Mouse (Mus musculus): ENCODE measurements at regions not wholly inside any gene's neighbourhood (a gene's known extent, or its start where the extent isn't known, plus 50 kb on each side); places are given as distances from the start of the nearest gene placed in this dataset.

DNA sequence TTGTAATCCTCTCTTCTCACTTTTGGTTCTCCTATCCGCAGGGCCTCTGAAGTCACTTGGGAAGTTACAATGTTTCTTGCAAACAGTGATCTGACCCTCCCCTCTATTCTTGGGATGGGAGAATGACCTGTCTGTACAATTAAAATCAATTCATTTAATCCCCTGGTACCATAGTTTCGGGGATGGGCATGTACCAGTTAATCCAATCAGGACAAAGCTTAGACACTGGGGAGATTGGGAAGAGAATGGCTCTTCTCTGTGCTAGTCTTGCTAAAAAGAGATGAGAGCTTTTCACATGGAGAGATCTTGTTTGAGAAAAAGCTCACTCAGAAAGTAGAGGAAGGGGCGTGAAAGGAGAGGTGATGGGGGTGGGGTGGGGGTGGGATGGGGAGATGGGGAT lies 98.1 kb upstream of the Got2 start:
- ATAC-seq (ENCODE audit: low FRiP score, low TSS enrichment) = no peak
- no peak overlapping the region for H3K9ac ChIP-seq (replicated peaks; ENCODE audit: low read length)
- H3K4me1 ChIP-seq (ENCODE audit: insufficient read depth, low read length) = no peaks in the 10 kb centered on the region
- H3K4me2 ChIP-seq (replicated peaks; ENCODE audit: low read depth, low read length) = no peak overlapping the region
- H3K9me3 ChIP-seq (ENCODE audit: low read length) = no peaks in the 10 kb centered on the region
- no peak overlapping the region for H3K27ac ChIP-seq (ENCODE audit: low read length)
- WGBS = 73% methylated on average over 3 of the region's 3 CpGs
- H3K36me3 ChIP-seq (ENCODE audit: insufficient read depth, low read length) = no peaks in the 10 kb centered on the region
- H3K4me3 ChIP-seq (ENCODE audit: low read length) = no peak overlapping the region
- H3K27me3 ChIP-seq (ENCODE audit: insufficient read depth, low read length) = no peaks in the 10 kb centered on the region

DNA sequence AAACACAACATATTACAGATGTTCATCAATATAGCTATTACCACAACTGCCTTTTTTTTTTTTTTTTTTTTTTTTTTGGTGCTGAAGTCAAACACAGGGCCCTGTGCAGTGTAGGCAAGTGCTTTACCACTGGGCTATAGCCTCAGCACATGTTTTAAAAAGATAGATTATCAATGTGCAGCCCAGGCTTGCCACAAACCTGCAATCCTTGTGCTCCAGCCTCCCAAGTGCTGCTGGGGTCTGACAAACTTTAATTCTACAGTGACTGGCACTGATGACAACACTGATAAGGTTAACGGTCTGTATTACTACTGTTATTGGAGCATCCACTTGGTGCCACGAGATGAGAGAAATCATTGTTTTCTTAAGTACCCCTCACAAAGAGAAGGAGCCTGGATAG lies 95.3 kb upstream of the Got2 start:
- H3K9ac ChIP-seq (replicated peaks; ENCODE audit: low read length) = no peak overlapping the region
- no peaks in the 10 kb centered on the region for H3K4me1 ChIP-seq (ENCODE audit: insufficient read depth, low read length)
- H3K27me3 ChIP-seq (ENCODE audit: insufficient read depth, low read length) = no peaks in the 10 kb centered on the region
- 47% methylated on average over 2 of the region's 2 CpGs for WGBS
- H3K4me3 ChIP-seq (ENCODE audit: low read length) = no peak overlapping the region
- no peak overlapping the region for H3K4me2 ChIP-seq (replicated peaks; ENCODE audit: low read depth, low read length)
- no peak for ATAC-seq (ENCODE audit: low FRiP score, low TSS enrichment)
- no peaks in the 10 kb centered on the region for H3K9me3 ChIP-seq (ENCODE audit: low read length)
- H3K27ac ChIP-seq (ENCODE audit: low read length) = no peak overlapping the region
- no peaks in the 10 kb centered on the region for H3K36me3 ChIP-seq (ENCODE audit: insufficient read depth, low read length)

DNA sequence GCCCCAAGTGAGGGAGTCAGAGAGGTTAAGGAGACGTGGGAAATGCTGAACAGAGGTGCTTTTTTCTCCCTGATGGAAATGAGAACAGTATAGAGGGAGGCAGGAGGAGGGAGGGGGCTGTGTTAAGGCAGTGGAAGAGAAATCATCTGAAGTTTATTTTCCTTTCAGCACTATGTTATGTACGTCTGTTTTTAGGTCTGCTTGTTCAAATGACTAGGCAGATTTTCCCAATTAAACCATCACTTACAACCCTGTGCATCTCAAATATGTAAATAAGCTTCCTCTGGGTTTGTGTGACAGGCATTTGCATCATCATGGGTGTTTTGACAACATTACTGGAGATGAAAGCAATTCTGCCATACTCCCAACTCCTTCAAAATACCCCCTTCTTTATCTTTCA lies 92.1 kb upstream of the Got2 start:
- no peaks in the 10 kb centered on the region for H3K27me3 ChIP-seq (ENCODE audit: insufficient read depth, low read length)
- no peaks in the 10 kb centered on the region for H3K4me1 ChIP-seq (ENCODE audit: insufficient read depth, low read length)
- ATAC-seq (ENCODE audit: low FRiP score, low TSS enrichment) = no peak
- H3K36me3 ChIP-seq (ENCODE audit: insufficient read depth, low read length) = no peaks in the 10 kb centered on the region
- H3K4me2 ChIP-seq (replicated peaks; ENCODE audit: low read depth, low read length) = no peak overlapping the region
- no peak overlapping the region for H3K4me3 ChIP-seq (ENCODE audit: low read length)
- H3K9ac ChIP-seq (replicated peaks; ENCODE audit: low read length) = no peak overlapping the region
- H3K9me3 ChIP-seq (ENCODE audit: low read length) = no peaks in the 10 kb centered on the region
- H3K27ac ChIP-seq (ENCODE audit: low read length) = no peak overlapping the region
- WGBS = 28% methylated on average over 2 of the region's 2 CpGs

- ATAC-seq (ENCODE audit: low FRiP score, low TSS enrichment) = no peak
- Histone ChIP-seq H3K9me3 (ENCODE audit: low read length) (no peaks in the 10 kb centered on the region), H3K4me2 (replicated peaks; ENCODE audit: low read depth, low read length) (no peak overlapping the region), H3K4me1 (ENCODE audit: insufficient read depth, low read length) (no peaks in the 10 kb centered on the region), H3K4me3 (ENCODE audit: low read length) (no peak overlapping the region), H3K9ac (replicated peaks; ENCODE audit: low read length) (no peak overlapping the region), H3K27ac (ENCODE audit: low read length) (no peak overlapping the region), H3K27me3 (ENCODE audit: insufficient read depth, low read length) (no peaks in the 10 kb centered on the region), H3K36me3 (ENCODE audit: insufficient read depth, low read length) (no peaks in the 10 kb centered on the region)
- WGBS = 47% methylated on average over 6 of the region's 6 CpGs
Measured at GRCm38 (mm10) chr8:95979223-95979622, 90.9 kb upstream of the Got2 start.

DNA sequence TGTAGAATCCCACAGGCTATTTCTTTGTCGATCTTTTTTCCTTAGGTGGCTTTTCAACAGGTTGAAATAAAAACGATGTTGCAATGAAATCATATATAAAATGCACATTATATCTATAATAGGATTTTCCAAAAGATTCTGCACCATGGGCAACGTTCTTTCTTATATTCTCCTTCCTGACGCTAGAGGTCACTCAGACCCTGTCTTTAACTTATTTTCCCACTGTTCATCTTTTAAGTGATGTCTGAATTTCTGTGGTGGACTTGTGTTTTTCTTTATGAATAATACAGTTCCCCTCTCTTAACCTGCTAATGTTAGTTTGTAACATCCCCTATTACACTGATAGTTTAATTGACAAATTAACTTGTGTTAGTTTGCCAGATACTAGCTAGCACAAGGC lies 86.5 kb upstream of the Got2 start:
- 22% methylated on average over 4 of the region's 4 CpGs for WGBS
- Histone ChIP-seq H3K9ac (replicated peaks; ENCODE audit: low read length) (no peak overlapping the region), H3K4me2 (replicated peaks; ENCODE audit: low read depth, low read length) (no peak overlapping the region), H3K4me1 (ENCODE audit: insufficient read depth, low read length) (no peaks in the 10 kb centered on the region), H3K36me3 (ENCODE audit: insufficient read depth, low read length) (no peaks in the 10 kb centered on the region), H3K4me3 (ENCODE audit: low read length) (no peak overlapping the region), H3K27me3 (ENCODE audit: insufficient read depth, low read length) (no peaks in the 10 kb centered on the region), H3K9me3 (ENCODE audit: low read length) (no peaks in the 10 kb centered on the region), H3K27ac (ENCODE audit: low read length) (no peak overlapping the region)
- ATAC-seq (ENCODE audit: low FRiP score, low TSS enrichment) = no peak

DNA sequence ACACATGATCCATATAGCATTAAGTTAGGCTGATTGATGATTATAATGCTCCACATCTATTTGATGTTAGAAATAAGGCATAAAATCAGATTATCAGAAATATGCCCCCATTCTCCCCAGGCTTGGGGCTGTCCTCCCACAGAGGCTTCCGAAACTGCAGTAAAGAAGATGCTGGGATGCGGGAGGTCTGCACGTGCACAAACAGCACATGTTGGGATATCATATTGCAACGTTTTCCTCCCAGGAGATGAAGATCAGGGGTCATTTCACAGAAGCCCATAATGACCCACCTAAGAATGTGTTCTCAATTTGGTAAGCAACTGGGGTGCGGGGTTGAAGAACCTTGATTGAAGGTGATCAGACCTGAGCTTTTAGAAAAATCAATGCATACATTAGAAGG lies 85.9 kb upstream of the Got2 start:
- ATAC-seq (ENCODE audit: low FRiP score, low TSS enrichment) = no peak
- no peak overlapping the region for H3K27ac ChIP-seq (ENCODE audit: low read length)
- H3K4me1 ChIP-seq (ENCODE audit: insufficient read depth, low read length) = no peaks in the 10 kb centered on the region
- WGBS = 18% methylated on average over 5 of the region's 5 CpGs
- H3K9ac ChIP-seq (replicated peaks; ENCODE audit: low read length) = no peak overlapping the region
- H3K4me3 ChIP-seq (ENCODE audit: low read length) = no peak overlapping the region
- H3K36me3 ChIP-seq (ENCODE audit: insufficient read depth, low read length) = no peaks in the 10 kb centered on the region
- no peak overlapping the region for H3K4me2 ChIP-seq (replicated peaks; ENCODE audit: low read depth, low read length)
- H3K27me3 ChIP-seq (ENCODE audit: insufficient read depth, low read length) = no peaks in the 10 kb centered on the region
- H3K9me3 ChIP-seq (ENCODE audit: low read length) = no peaks in the 10 kb centered on the region

DNA sequence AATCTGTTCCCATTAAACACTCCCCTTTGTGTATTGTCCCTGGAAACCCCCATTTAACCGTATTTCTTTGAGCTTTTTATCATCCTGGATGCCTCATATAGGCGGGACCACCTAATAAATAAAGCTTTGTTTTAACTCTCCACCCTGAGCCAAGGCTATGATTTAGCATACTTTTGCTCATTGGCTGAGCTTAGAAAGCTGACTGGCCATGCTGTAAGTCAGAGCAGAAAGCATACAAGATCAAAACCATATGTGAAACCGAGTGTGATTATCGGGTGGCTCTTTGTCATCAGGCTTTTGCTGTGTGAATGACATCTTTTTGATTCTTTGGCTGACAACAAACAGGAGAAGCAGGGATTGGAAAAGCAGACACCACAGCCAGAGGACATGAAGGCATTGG lies 85.2 kb upstream of the Got2 start:
- Histone ChIP-seq H3K27me3 (ENCODE audit: insufficient read depth, low read length) (no peaks in the 10 kb centered on the region), H3K27ac (ENCODE audit: low read length) (no peak overlapping the region), H3K9me3 (ENCODE audit: low read length) (no peaks in the 10 kb centered on the region), H3K4me2 (replicated peaks; ENCODE audit: low read depth, low read length) (no peak overlapping the region), H3K4me3 (ENCODE audit: low read length) (no peak overlapping the region), H3K9ac (replicated peaks; ENCODE audit: low read length) (no peak overlapping the region), H3K36me3 (ENCODE audit: insufficient read depth, low read length) (no peaks in the 10 kb centered on the region), H3K4me1 (ENCODE audit: insufficient read depth, low read length) (no peaks in the 10 kb centered on the region)
- WGBS = 26% methylated on average over 4 of the region's 4 CpGs
- ATAC-seq (ENCODE audit: low FRiP score, low TSS enrichment) = no peak

- Histone ChIP-seq H3K27ac (ENCODE audit: low read length) (no peak overlapping the region), H3K4me2 (replicated peaks; ENCODE audit: low read depth, low read length) (no peak overlapping the region), H3K9me3 (ENCODE audit: low read length) (no peaks in the 10 kb centered on the region), H3K9ac (replicated peaks; ENCODE audit: low read length) (no peak overlapping the region), H3K36me3 (ENCODE audit: insufficient read depth, low read length) (no peaks in the 10 kb centered on the region), H3K4me3 (ENCODE audit: low read length) (no peak overlapping the region), H3K27me3 (ENCODE audit: insufficient read depth, low read length) (no peaks in the 10 kb centered on the region), H3K4me1 (ENCODE audit: insufficient read depth, low read length) (no peaks in the 10 kb centered on the region)
- WGBS = 91% methylated on average over 6 of the region's 6 CpGs
- ATAC-seq (ENCODE audit: low FRiP score, low TSS enrichment) = no peak
Measured at GRCm38 (mm10) chr8:95968828-95969227, 80.5 kb upstream of the Got2 start.

GRCm38 (mm10) chr8:95966430-95966829 lies 78.1 kb upstream of the Got2 start:
- 19% methylated on average over 1 of the region's 1 CpGs for WGBS
- Histone ChIP-seq H3K4me1 (ENCODE audit: insufficient read depth, low read length) (no peaks in the 10 kb centered on the region), H3K27me3 (ENCODE audit: insufficient read depth, low read length) (no peaks in the 10 kb centered on the region), H3K9ac (replicated peaks; ENCODE audit: low read length) (no peak overlapping the region), H3K36me3 (ENCODE audit: insufficient read depth, low read length) (no peaks in the 10 kb centered on the region), H3K4me3 (ENCODE audit: low read length) (no peak overlapping the region), H3K4me2 (replicated peaks; ENCODE audit: low read depth, low read length) (no peak overlapping the region), H3K27ac (ENCODE audit: low read length) (no peak overlapping the region), H3K9me3 (ENCODE audit: low read length) (no peaks in the 10 kb centered on the region)
- no peak for ATAC-seq (ENCODE audit: low FRiP score, low TSS enrichment)

DNA sequence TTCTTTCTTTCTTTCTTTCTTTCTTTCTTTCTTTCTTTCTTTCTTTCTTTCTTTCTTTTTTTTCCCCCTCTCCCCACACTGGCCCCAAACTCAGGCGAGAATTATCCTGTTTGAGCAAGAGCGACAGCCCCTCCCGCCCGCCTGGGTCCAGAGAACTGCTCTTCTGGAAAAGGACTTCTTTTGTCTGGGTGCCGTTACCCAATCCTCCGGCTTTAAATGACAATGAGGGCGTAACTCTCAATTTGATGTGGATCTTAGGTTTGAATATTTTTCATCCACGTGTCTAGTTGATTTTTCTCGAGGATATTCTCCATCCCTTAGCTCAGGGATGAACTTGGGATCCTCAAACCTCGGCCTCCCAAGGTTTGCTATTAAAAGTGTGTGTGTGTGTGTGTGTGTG lies 63.9 kb upstream of the Got2 start:
- peak overlapping the region; percentile 22; the same call in 1 of the 2 replicates for H3K4me3 ChIP-seq (ENCODE audit: low read length)
- no peaks in the 10 kb centered on the region for H3K4me1 ChIP-seq (ENCODE audit: insufficient read depth, low read length)
- no peaks in the 10 kb centered on the region for H3K27me3 ChIP-seq (ENCODE audit: insufficient read depth, low read length)
- no peak for ATAC-seq (ENCODE audit: low FRiP score, low TSS enrichment)
- 22% methylated on average over 10 of the region's 10 CpGs for WGBS
- no peaks in the 10 kb centered on the region for H3K36me3 ChIP-seq (ENCODE audit: insufficient read depth, low read length)
- no peaks in the 10 kb centered on the region for H3K9me3 ChIP-seq (ENCODE audit: low read length)
- H3K4me2 ChIP-seq (replicated peaks; ENCODE audit: low read depth, low read length) = peak overlapping the region; percentile 55
- no peak overlapping the region for H3K27ac ChIP-seq (ENCODE audit: low read length)
- H3K9ac ChIP-seq (replicated peaks; ENCODE audit: low read length) = no peak overlapping the region

GRCm38 (mm10) chr8:95951794-95952193 lies 63.4 kb upstream of the Got2 start:
- H3K4me2 ChIP-seq (replicated peaks; ENCODE audit: low read depth, low read length) = peak overlapping the region; percentile 55
- ATAC-seq (ENCODE audit: low FRiP score, low TSS enrichment) = peak; percentile 83; the same call in 1 of the 2 replicates
- H3K4me1 ChIP-seq (ENCODE audit: insufficient read depth, low read length) = no peaks in the 10 kb centered on the region
- peak overlapping the region; percentile 38 for H3K4me3 ChIP-seq (ENCODE audit: low read length)
- no peak overlapping the region for H3K9ac ChIP-seq (replicated peaks; ENCODE audit: low read length)
- no peaks in the 10 kb centered on the region for H3K27me3 ChIP-seq (ENCODE audit: insufficient read depth, low read length)
- H3K9me3 ChIP-seq (ENCODE audit: low read length) = no peaks in the 10 kb centered on the region
- H3K36me3 ChIP-seq (ENCODE audit: insufficient read depth, low read length) = no peaks in the 10 kb centered on the region
- WGBS = 0% methylated on average over 17 of the region's 17 CpGs
- H3K27ac ChIP-seq (ENCODE audit: low read length) = no peak overlapping the region

Measured in kidney, embryonic 16.5 days (tissue).